Mouse (Mus musculus) stomach, postnatal 0 days (tissue): ENCODE results near the gene Asrgl1.

Source experiments
- CTCF ChIP-seq: IDR thresholded peaks from 2 replicates; pipeline ENCODE4 v1.5.1; 2016; ENCODE audit warnings: antibody characterized with exemption, low read depth, mild to moderate bottlenecking, moderate library complexity
- EP300 ChIP-seq: optimal IDR thresholded peaks from 2 replicates; pipeline ENCODE3; 2016; ENCODE audit warnings: antibody characterized with exemption

DNA sequence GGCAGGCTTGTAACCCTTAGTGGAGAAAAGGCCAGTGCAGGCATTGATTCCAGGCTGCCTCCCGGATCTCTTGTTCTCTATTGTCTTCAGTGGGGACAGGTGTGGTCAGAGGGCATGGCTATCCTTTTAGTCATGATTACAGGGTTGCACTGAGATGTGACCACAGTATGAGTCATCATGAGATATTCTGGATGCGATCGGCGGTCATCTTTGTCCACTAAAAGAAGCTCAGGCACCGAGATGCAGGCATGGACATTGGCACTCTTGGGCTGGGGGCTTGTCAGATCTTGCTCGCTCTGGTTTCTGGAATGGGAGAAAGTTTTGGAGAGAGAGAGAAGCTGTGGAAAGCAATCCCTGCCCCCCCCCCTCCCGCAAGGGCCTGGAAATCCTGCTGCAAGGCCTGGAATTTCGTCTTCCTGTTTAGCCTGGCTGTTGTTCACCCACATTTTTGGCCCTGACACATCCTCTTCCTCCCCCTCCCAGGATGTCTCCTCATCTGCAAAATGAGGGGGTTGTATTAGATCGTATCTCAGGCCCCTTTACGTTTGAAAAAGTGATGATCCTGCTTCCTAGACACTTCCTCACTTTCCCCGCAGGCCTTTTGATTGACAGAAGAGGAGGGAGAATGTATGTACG, 61.5 kb downstream of the Asrgl1 start:
- TF ChIP-seq CTCF: no peak
- no peak for TF ChIP-seq EP300
